Comparison of ENCODE assay signal across 9 mouse cellular contexts in the genomic region with DNA sequence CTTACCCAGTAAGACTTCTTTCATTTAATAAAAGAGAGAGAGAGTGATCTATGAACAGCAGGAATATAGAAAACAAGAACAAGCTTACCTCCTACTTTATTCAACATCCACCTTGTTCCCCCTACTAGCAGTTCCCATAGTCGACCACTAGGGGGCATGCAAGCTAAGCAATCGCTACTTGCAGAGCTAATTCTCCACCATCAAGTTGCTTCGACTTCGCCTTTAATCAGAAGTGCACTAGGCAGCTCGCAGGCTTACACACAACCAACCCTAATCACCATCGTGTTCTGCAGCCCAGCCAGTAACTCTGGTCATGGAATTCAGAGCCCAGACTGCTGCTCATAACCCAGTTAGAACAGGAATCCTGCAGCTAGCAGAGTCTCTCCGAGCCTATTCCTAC. TPM values are rescaled to one million over a fixed set of nuclear protein-coding genes. Genes with fewer than 3 reads are reported as not detected.
DNase-seq lines count a peak whose midpoint lies in the region; ATAC-seq and TF ChIP-seq lines count a peak whose summit lies in the region.
"Had no signal": no experiment of that assay in that cellular context is flagged by ENCODE, and none has a peak within 500 bp of the region (broad histone marks: within the 10 kb centered on the region; RNA-seq: fewer than 3 reads in every experiment).

No protein-coding gene starts in this region.

- no peak overlapping the region for H3K27ac ChIP-seq in CH12.LX (ENCODE audit: insufficient read depth, low read depth)
- H3K27ac ChIP-seq in bone marrow, adult 2 months (ENCODE audit: control insufficient read depth, insufficient read depth, low read depth, low read length, poor library complexity) = no peak overlapping the region
- H3K27ac ChIP-seq in embryonic fibroblast, embryonic 13.5 days (ENCODE audit: insufficient read depth, low read length) = no peak overlapping the region
- no peak overlapping the region for H3K27ac ChIP-seq in heart, embryonic 11.5 days (ENCODE audit: low read depth, low read length)
- no peak overlapping the region for H3K27ac ChIP-seq in thymus, adult 2 months (ENCODE audit: control insufficient read depth, insufficient read depth, low read length)

- peak; percentile 94 to 99 for TF ChIP-seq CTCF in CH12.LX (conservative IDR thresholded peaks at IDR 0.05 in 1 of 2, IDR thresholded peaks at IDR 0.05 in 1 of 2; ENCODE audit: low read depth in 2 of 2, low read length in 2 of 2)
- TF ChIP-seq CTCF in bone marrow, adult 2 months (IDR thresholded peaks at IDR 0.05; ENCODE audit: control insufficient read depth, insufficient read depth, low read length) = peak; percentile 86
- peak; percentile 56; the same call in 1 of the 2 replicates for TF ChIP-seq CTCF in embryonic fibroblast, embryonic 13.5 days (IDR thresholded peaks at IDR 0.05; ENCODE audit: borderline replicate concordance, insufficient read depth, low read length)
- no peak for TF ChIP-seq CTCF in thymus, adult 2 months (IDR thresholded peaks at IDR 0.05; ENCODE audit: borderline replicate concordance, control insufficient read depth, extremely low read depth, insufficient read depth, low read length, poor library complexity)

- in situ Hi-C loops in CH12.LX (cut with MboI; ENCODE audit: low pct_ligation_motif_present, low pct_unique_long_range_greater_than_20kb, low sequenced_read_pairs) = no loop called here

- ATAC-seq in heart, embryonic 11.5 days (replicated peaks; ENCODE audit: insufficient number of reproducible peaks, low FRiP score, low TSS enrichment) = 0 out of 2 replicates have a peak, but pooled peaks have one; percentile 52

- no peak overlapping the region for H3K4me3 ChIP-seq in CH12.LX (replicated peaks in 1 of 3; ENCODE audit: low read depth in 2 of 3, low read length in 2 of 3, poor library complexity in 1 of 3)
- no peak overlapping the region for H3K4me3 ChIP-seq in bone marrow, adult 2 months (replicated peaks; ENCODE audit: control insufficient read depth, low read depth, low read length)
- no peak overlapping the region for H3K4me3 ChIP-seq in embryonic fibroblast, embryonic 13.5 days (ENCODE audit: insufficient read depth, low read length)
- H3K4me3 ChIP-seq in heart, embryonic 11.5 days (ENCODE audit: low read depth, low read length) = no peak overlapping the region
- H3K4me3 ChIP-seq in thymus, adult 2 months (ENCODE audit: control insufficient read depth, insufficient read depth, low read length) = no peak overlapping the region
- H3K4me3 ChIP-seq: erythroblast, embryonic 14.5 days had no signal

- TF ChIP-seq EP300 in CH12.LX (IDR thresholded peaks at IDR 0.05; ENCODE audit: low read length) = no peak

- H3K4me2 ChIP-seq in CH12.LX (ENCODE audit: insufficient read depth, low read depth, poor library complexity, severe bottlenecking) = no peak overlapping the region
- H3K4me2 ChIP-seq in heart, embryonic 11.5 days = 0 out of 2 replicates have a peak overlapping the region, but pooled peaks have one; percentile 12

- DNase-seq in CH12.LX (ENCODE audit: extremely low read depth) = peak; percentile 77
- peak; percentile 84 to 87 for DNase-seq in kidney, postnatal 25 days
- DNase-seq in lung, adult 18-20 months = peak; percentile 70 to 74
- DNase-seq in ovary, postnatal 10 days (ENCODE audit: low spot score) = peak; percentile 63
- peak; percentile 80 for DNase-seq in thymus, adult 2 months

- dilution Hi-C loops in CH12.LX (cut with MboI; ENCODE audit: extremely low pct_ligation_motif_present, extremely low pct_unique_long_range_greater_than_20kb, low sequenced_read_pairs) = no loop called here

- no peaks in the 10 kb centered on the region for H3K36me3 ChIP-seq in CH12.LX (replicated peaks in 1 of 2; ENCODE audit: control insufficient read depth in 1 of 2, insufficient read depth in 1 of 2, low read length in 1 of 2)
- no peaks in the 10 kb centered on the region for H3K36me3 ChIP-seq in heart, embryonic 11.5 days (ENCODE audit: control insufficient read depth, insufficient read depth, low read length)
- H3K36me3 ChIP-seq in thymus, adult 2 months (ENCODE audit: control insufficient read depth, insufficient read depth, low read length) = no peaks in the 10 kb centered on the region

- H3K9me3 ChIP-seq in CH12.LX (replicated peaks; ENCODE audit: low read length) = peaks cover 4% of the 10 kb centered on the region
- no peaks in the 10 kb centered on the region for H3K9me3 ChIP-seq in heart, embryonic 11.5 days (replicated peaks; ENCODE audit: control insufficient read depth, low read length)

- no peaks in the 10 kb centered on the region for H3K4me1 ChIP-seq in CH12.LX (ENCODE audit: control insufficient read depth in 1 of 2, insufficient read depth in 2 of 2)
- peaks cover 3% of the 10 kb centered on the region; the same call in 1 of the 2 replicates for H3K4me1 ChIP-seq in bone marrow, adult 2 months (ENCODE audit: control insufficient read depth, insufficient read depth, low read length)
- no peaks in the 10 kb centered on the region for H3K4me1 ChIP-seq in embryonic fibroblast, embryonic 13.5 days (ENCODE audit: control insufficient read depth, insufficient read depth, low read length)
- H3K4me1 ChIP-seq in heart, embryonic 11.5 days (ENCODE audit: control insufficient read depth, insufficient read depth, low read length) = no peaks in the 10 kb centered on the region
- no peaks in the 10 kb centered on the region for H3K4me1 ChIP-seq in thymus, adult 2 months (replicated peaks; ENCODE audit: control insufficient read depth, insufficient read depth, low read length)

- WGBS in bone marrow, adult 2 months = 14% methylated on average over 7 of the region's 7 CpGs
- 15% methylated on average over 7 of the region's 7 CpGs for WGBS in heart, embryonic 11.5 days (ENCODE audit: insufficient replicate concordance)
- WGBS in thymus, adult 2 months = 17% methylated on average over 7 of the region's 7 CpGs

- H3K27me3 ChIP-seq in CH12.LX (replicated peaks) = no peaks in the 10 kb centered on the region
- 0 out of 2 replicates have a peak, but pooled peaks cover 2% of the 10 kb centered on the region for H3K27me3 ChIP-seq in heart, embryonic 11.5 days (ENCODE audit: control insufficient read depth, insufficient read depth, low read length)
- no peaks in the 10 kb centered on the region for H3K27me3 ChIP-seq in thymus, adult 2 months (ENCODE audit: control insufficient read depth, insufficient read depth, low read length)

- no peak overlapping the region for H3K9ac ChIP-seq in CH12.LX (ENCODE audit: insufficient read depth, low read depth)
- 0 out of 2 replicates have a peak overlapping the region, but pooled peaks have one; percentile 40 for H3K9ac ChIP-seq in heart, embryonic 11.5 days (ENCODE audit: low read depth, low read length)

- peak; percentile 90 for TF ChIP-seq RAD21 in CH12.LX (IDR thresholded peaks at IDR 0.05; ENCODE audit: low read depth, low read length)

- no peak for TF ChIP-seq POLR2A in CH12.LX (IDR thresholded peaks at IDR 0.05; ENCODE audit: low read depth, low read length)
- TF ChIP-seq POLR2A in bone marrow, adult 2 months (IDR thresholded peaks at IDR 0.05; ENCODE audit: borderline replicate concordance, control insufficient read depth, low read depth, low read length) = no peak
- TF ChIP-seq POLR2A in embryonic fibroblast, embryonic 13.5 days (IDR thresholded peaks at IDR 0.05; ENCODE audit: low read depth, low read length) = no peak
- no peak for TF ChIP-seq POLR2A in thymus, adult 2 months (IDR thresholded peaks at IDR 0.05; ENCODE audit: control insufficient read depth, extremely low read depth, insufficient read depth, low read length, poor library complexity)

- H3K79me2 ChIP-seq in CH12.LX (replicated peaks; ENCODE audit: control insufficient read depth, extremely low read depth, insufficient read depth, poor library complexity, severe bottlenecking) = no peaks in the 10 kb centered on the region

RNA-seq across cellular contexts. Expression of gene Scamp5, which starts 17.9 kb away (rescaled TPM):
- total RNA-seq in CH12.LX (2012; rRNA removed) (2.1 and 2.7 TPM in 2 replicates), CH12.LX (2014; rRNA removed) (0.34 and 0.54 TPM in 2 replicates)
- 0.48 and 0.99 TPM in 2 replicates for polyA plus RNA-seq in CH12.LX (2012; ENCODE audit: insufficient read length, low read depth)
- 5.5 and 7.5 TPM in 2 replicates for polyA plus RNA-seq in bone marrow, adult 2 months (2011; ENCODE audit: insufficient read depth, insufficient read length, low replicate concordance, missing spikeins)
- 23.7 and 26.1 TPM in 2 replicates for polyA plus RNA-seq in embryonic fibroblast, embryonic 13.5 days (2011; ENCODE audit: insufficient read length, low read depth, missing spikeins)
- 5.8 and 7.9 TPM in 2 replicates for polyA plus RNA-seq in heart, embryonic 11.5 days (2014; fragmentation: Nextera tagmentation; extraction: Ambion mirVana)
- polyA plus RNA-seq in thymus, adult 2 months (2012; rRNA removed) = 9.3 and 12.1 TPM in 2 replicates

RNA-seq across cellular contexts. Expression of gene Rpp25, which starts 18.1 kb away (rescaled TPM):
- total RNA-seq in CH12.LX (2012; rRNA removed) (0.21 TPM in 1 of 2 replicates, not detected in the other), CH12.LX (2014; rRNA removed) (not detected in 2 replicates)
- not detected in 2 replicates for polyA plus RNA-seq in CH12.LX (2012; ENCODE audit: insufficient read length, low read depth)
- 8.2 TPM in 1 of 2 replicates, not detected in the other for polyA plus RNA-seq in bone marrow, adult 2 months (2011; ENCODE audit: insufficient read depth, insufficient read length, low replicate concordance, missing spikeins)
- polyA plus RNA-seq in embryonic fibroblast, embryonic 13.5 days (2011; ENCODE audit: insufficient read length, low read depth, missing spikeins) = 0.61 TPM in 1 of 2 replicates, not detected in the other
- polyA plus RNA-seq in heart, embryonic 11.5 days (2014; fragmentation: Nextera tagmentation; extraction: Ambion mirVana) = 16.3 and 17.1 TPM in 2 replicates
- 0.26 and 0.75 TPM in 2 replicates for polyA plus RNA-seq in thymus, adult 2 months (2012; rRNA removed)
- polyA plus RNA-seq: erythroblast, embryonic 14.5 days had no signal

RNA-seq across cellular contexts. Expression of gene Cox5a, which starts 35.3 kb away (rescaled TPM):
- total RNA-seq in CH12.LX (2012; rRNA removed) = 179 and 203 TPM in 2 replicates
- total RNA-seq in CH12.LX (2014; rRNA removed) = 229 and 257 TPM in 2 replicates
- 255 and 279 TPM in 2 replicates for polyA plus RNA-seq in CH12.LX (2012; ENCODE audit: insufficient read length, low read depth)
- 158 and 215 TPM in 2 replicates for polyA plus RNA-seq in bone marrow, adult 2 months (2011; ENCODE audit: insufficient read depth, insufficient read length, low replicate concordance, missing spikeins)
- 252 and 293 TPM in 2 replicates for polyA plus RNA-seq in embryonic fibroblast, embryonic 13.5 days (2011; ENCODE audit: insufficient read length, low read depth, missing spikeins)
- 1,178 and 1,213 TPM in 2 replicates for polyA plus RNA-seq in heart, embryonic 11.5 days (2014; fragmentation: Nextera tagmentation; extraction: Ambion mirVana)
- polyA plus RNA-seq in thymus, adult 2 months (2012; rRNA removed) = 376 and 397 TPM in 2 replicates

RNA-seq across cellular contexts. Expression of gene Ppcdc, which starts 45.9 kb away (rescaled TPM):
- 39.6 and 50.3 TPM in 2 replicates for total RNA-seq in CH12.LX (2012; rRNA removed)
- 44.1 and 44.9 TPM in 2 replicates for total RNA-seq in CH12.LX (2014; rRNA removed)
- 36.2 and 38.8 TPM in 2 replicates for polyA plus RNA-seq in CH12.LX (2012; ENCODE audit: insufficient read length, low read depth)
- 31.1 and 49.4 TPM in 2 replicates for polyA plus RNA-seq in bone marrow, adult 2 months (2011; ENCODE audit: insufficient read depth, insufficient read length, low replicate concordance, missing spikeins)
- 26.6 and 31.0 TPM in 2 replicates for polyA plus RNA-seq in embryonic fibroblast, embryonic 13.5 days (2011; ENCODE audit: insufficient read length, low read depth, missing spikeins)
- polyA plus RNA-seq in heart, embryonic 11.5 days (2014; fragmentation: Nextera tagmentation; extraction: Ambion mirVana) = 18.7 and 21.8 TPM in 2 replicates
- 73.8 and 82.9 TPM in 2 replicates for polyA plus RNA-seq in thymus, adult 2 months (2012; rRNA removed)

RNA-seq across cellular contexts. Expression of gene Fam219b, which starts 51.6 kb away (rescaled TPM):
- 10.6 and 11.8 TPM in 2 replicates for total RNA-seq in CH12.LX (2012; rRNA removed)
- 8.3 and 9.3 TPM in 2 replicates for total RNA-seq in CH12.LX (2014; rRNA removed)
- 9.2 and 10.2 TPM in 2 replicates for polyA plus RNA-seq in CH12.LX (2012; ENCODE audit: insufficient read length, low read depth)
- polyA plus RNA-seq in bone marrow, adult 2 months (2011; ENCODE audit: insufficient read depth, insufficient read length, low replicate concordance, missing spikeins) = 8.4 and 10.3 TPM in 2 replicates
- polyA plus RNA-seq in embryonic fibroblast, embryonic 13.5 days (2011; ENCODE audit: insufficient read length, low read depth, missing spikeins) = 12.6 and 13.0 TPM in 2 replicates
- polyA plus RNA-seq in heart, embryonic 11.5 days (2014; fragmentation: Nextera tagmentation; extraction: Ambion mirVana) = 12.1 and 12.6 TPM in 2 replicates
- polyA plus RNA-seq in thymus, adult 2 months (2012; rRNA removed) = 9.8 and 10.4 TPM in 2 replicates
